Mouse (Mus musculus): Measurements from ENCODE around the gene Syna. TPM values are rescaled to one million over a fixed set of nuclear protein-coding genes. Genes with fewer than 3 reads are reported as not detected.

Gene Syna
- polyA plus RNA-seq, 1 experiment = 0.69 TPM

GRCm38 (mm10) chr5:134530830-134531229 is 29.1 kb downstream of the Syna start:
- no peaks in the 10 kb centered on the region for H3K4me1 ChIP-seq (ENCODE audit: control insufficient read depth, insufficient read depth, low read length)
- no peak overlapping the region for H3K27ac ChIP-seq (ENCODE audit: insufficient read depth, low read length)
- H3K36me3 ChIP-seq (ENCODE audit: control insufficient read depth, insufficient read depth, low read length, poor library complexity, severe bottlenecking) = no peaks in the 10 kb centered on the region
- H3K9ac ChIP-seq (ENCODE audit: low read depth, poor library complexity, severe bottlenecking) = no peak overlapping the region
- no peak overlapping the region for H3K4me3 ChIP-seq (ENCODE audit: low read depth, low read length)
- no peaks in the 10 kb centered on the region for H3K27me3 ChIP-seq (ENCODE audit: control insufficient read depth, insufficient read depth, low read length, poor library complexity, severe bottlenecking)
- no peak for TF ChIP-seq POLR2A (IDR thresholded peaks at IDR 0.05; ENCODE audit: insufficient read depth, low read length)
- no peak for TF ChIP-seq EP300 (IDR thresholded peaks at IDR 0.05; ENCODE audit: insufficient read depth, low read depth, low read length)
- no peak for TF ChIP-seq CTCF (IDR thresholded peaks at IDR 0.05; ENCODE audit: low read depth, low read length)
- H3K9me3 ChIP-seq (replicated peaks; ENCODE audit: control insufficient read depth, insufficient read depth, low read length, poor library complexity, severe bottlenecking) = no peaks in the 10 kb centered on the region

GRCm38 (mm10) chr5:134528488-134528887 is 31.5 kb downstream of the Syna start:
- no peak overlapping the region for H3K4me3 ChIP-seq (ENCODE audit: low read depth, low read length)
- H3K36me3 ChIP-seq (ENCODE audit: control insufficient read depth, insufficient read depth, low read length, poor library complexity, severe bottlenecking) = no peaks in the 10 kb centered on the region
- H3K9me3 ChIP-seq (replicated peaks; ENCODE audit: control insufficient read depth, insufficient read depth, low read length, poor library complexity, severe bottlenecking) = no peaks in the 10 kb centered on the region
- H3K9ac ChIP-seq (ENCODE audit: low read depth, poor library complexity, severe bottlenecking) = no peak overlapping the region
- H3K27me3 ChIP-seq (ENCODE audit: control insufficient read depth, insufficient read depth, low read length, poor library complexity, severe bottlenecking) = no peaks in the 10 kb centered on the region
- H3K4me1 ChIP-seq (ENCODE audit: control insufficient read depth, insufficient read depth, low read length) = no peaks in the 10 kb centered on the region
- TF ChIP-seq EP300 (IDR thresholded peaks at IDR 0.05; ENCODE audit: insufficient read depth, low read depth, low read length) = no peak
- no peak for TF ChIP-seq CTCF (IDR thresholded peaks at IDR 0.05; ENCODE audit: low read depth, low read length)
- TF ChIP-seq POLR2A (IDR thresholded peaks at IDR 0.05; ENCODE audit: insufficient read depth, low read length) = no peak
- H3K27ac ChIP-seq (ENCODE audit: insufficient read depth, low read length) = no peak overlapping the region

- Histone ChIP-seq H3K27ac (ENCODE audit: insufficient read depth, low read length) (no peak overlapping the region), H3K9me3 (replicated peaks; ENCODE audit: control insufficient read depth, insufficient read depth, low read length, poor library complexity, severe bottlenecking) (no peaks in the 10 kb centered on the region), H3K27me3 (ENCODE audit: control insufficient read depth, insufficient read depth, low read length, poor library complexity, severe bottlenecking) (no peaks in the 10 kb centered on the region), H3K4me1 (ENCODE audit: control insufficient read depth, insufficient read depth, low read length) (no peaks in the 10 kb centered on the region), H3K9ac (ENCODE audit: low read depth, poor library complexity, severe bottlenecking) (no peak overlapping the region), H3K36me3 (ENCODE audit: control insufficient read depth, insufficient read depth, low read length, poor library complexity, severe bottlenecking) (no peaks in the 10 kb centered on the region), H3K4me3 (ENCODE audit: low read depth, low read length) (no peak overlapping the region)
- TF ChIP-seq CTCF (IDR thresholded peaks at IDR 0.05; ENCODE audit: low read depth, low read length) (peak; percentile 72), POLR2A (IDR thresholded peaks at IDR 0.05; ENCODE audit: insufficient read depth, low read length) (no peak)
Measured at GRCm38 (mm10) chr5:134525971-134526711, 33.8 kb downstream of the Syna start.

DNA sequence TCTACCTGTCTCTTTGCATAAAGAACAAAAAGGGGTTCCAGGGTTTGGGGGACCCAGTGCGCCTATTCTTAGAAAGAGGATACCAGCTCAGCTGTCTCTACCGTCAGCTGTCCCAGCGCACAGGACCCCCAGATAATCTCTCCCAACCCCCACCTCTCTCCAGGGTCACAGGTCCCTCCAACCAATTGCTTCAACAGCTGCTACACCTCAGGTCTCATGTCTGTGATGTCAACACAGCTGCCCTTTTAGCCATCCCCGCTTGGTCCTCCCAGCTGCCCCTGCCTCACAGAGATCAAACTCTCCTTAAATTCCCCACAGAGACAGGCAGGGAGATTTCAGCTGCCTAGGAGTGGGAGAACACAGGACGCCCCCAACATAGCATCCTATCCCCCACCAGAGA is 36.2 kb downstream of the Syna start:
- H3K4me1 ChIP-seq (ENCODE audit: control insufficient read depth, insufficient read depth, low read length) = no peaks in the 10 kb centered on the region
- no peak overlapping the region for H3K9ac ChIP-seq (ENCODE audit: low read depth, poor library complexity, severe bottlenecking)
- no peaks in the 10 kb centered on the region for H3K36me3 ChIP-seq (ENCODE audit: control insufficient read depth, insufficient read depth, low read length, poor library complexity, severe bottlenecking)
- no peaks in the 10 kb centered on the region for H3K9me3 ChIP-seq (replicated peaks; ENCODE audit: control insufficient read depth, insufficient read depth, low read length, poor library complexity, severe bottlenecking)
- H3K27me3 ChIP-seq (ENCODE audit: control insufficient read depth, insufficient read depth, low read length, poor library complexity, severe bottlenecking) = no peaks in the 10 kb centered on the region
- TF ChIP-seq EP300 (IDR thresholded peaks at IDR 0.05; ENCODE audit: insufficient read depth, low read depth, low read length) (no peak), POLR2A (IDR thresholded peaks at IDR 0.05; ENCODE audit: insufficient read depth, low read length) (no peak), CTCF (IDR thresholded peaks at IDR 0.05; ENCODE audit: low read depth, low read length) (no peak)
- no peak overlapping the region for H3K4me3 ChIP-seq (ENCODE audit: low read depth, low read length)
- H3K27ac ChIP-seq (ENCODE audit: insufficient read depth, low read length) = no peak overlapping the region

DNA sequence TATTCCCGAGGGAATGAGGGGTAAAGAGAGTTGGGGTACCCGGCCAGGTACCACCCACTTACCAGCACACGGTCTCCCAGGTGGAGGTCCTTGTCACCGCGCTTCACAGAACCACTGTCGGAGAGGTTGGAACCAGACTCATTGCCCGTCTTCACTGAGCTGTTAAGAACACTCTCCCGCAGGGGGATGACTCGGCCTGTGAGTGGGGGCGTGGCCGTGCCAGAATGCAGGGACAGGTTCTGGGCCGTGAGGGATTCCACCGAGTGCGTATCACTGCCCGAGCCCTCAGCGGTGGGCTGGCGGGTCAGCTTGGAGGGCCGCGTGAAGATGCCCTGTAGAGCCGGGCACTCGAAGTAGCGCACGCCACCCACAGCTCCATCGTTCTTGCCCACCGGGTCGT is 37.4 kb downstream of the Syna start:
- Histone ChIP-seq H3K4me1 (ENCODE audit: control insufficient read depth, insufficient read depth, low read length) (no peaks in the 10 kb centered on the region), H3K27ac (ENCODE audit: insufficient read depth, low read length) (no peak overlapping the region), H3K36me3 (ENCODE audit: control insufficient read depth, insufficient read depth, low read length, poor library complexity, severe bottlenecking) (no peaks in the 10 kb centered on the region), H3K4me3 (ENCODE audit: low read depth, low read length) (peak overlapping the region; percentile 59), H3K27me3 (ENCODE audit: control insufficient read depth, insufficient read depth, low read length, poor library complexity, severe bottlenecking) (no peaks in the 10 kb centered on the region), H3K9ac (ENCODE audit: low read depth, poor library complexity, severe bottlenecking) (peak overlapping the region; percentile 38), H3K9me3 (replicated peaks; ENCODE audit: control insufficient read depth, insufficient read depth, low read length, poor library complexity, severe bottlenecking) (no peaks in the 10 kb centered on the region)
- TF ChIP-seq EP300 (IDR thresholded peaks at IDR 0.05; ENCODE audit: insufficient read depth, low read depth, low read length) (no peak), CTCF (IDR thresholded peaks at IDR 0.05; ENCODE audit: low read depth, low read length) (no peak), POLR2A (IDR thresholded peaks at IDR 0.05; ENCODE audit: insufficient read depth, low read length) (no peak)

GRCm38 (mm10) chr5:134521806-134522205 is 38.2 kb downstream of the Syna start:
- Histone ChIP-seq H3K36me3 (ENCODE audit: control insufficient read depth, insufficient read depth, low read length, poor library complexity, severe bottlenecking) (no peaks in the 10 kb centered on the region), H3K9me3 (replicated peaks; ENCODE audit: control insufficient read depth, insufficient read depth, low read length, poor library complexity, severe bottlenecking) (no peaks in the 10 kb centered on the region), H3K9ac (ENCODE audit: low read depth, poor library complexity, severe bottlenecking) (no peak overlapping the region), H3K4me1 (ENCODE audit: control insufficient read depth, insufficient read depth, low read length) (no peaks in the 10 kb centered on the region), H3K27ac (ENCODE audit: insufficient read depth, low read length) (no peak overlapping the region), H3K27me3 (ENCODE audit: control insufficient read depth, insufficient read depth, low read length, poor library complexity, severe bottlenecking) (no peaks in the 10 kb centered on the region), H3K4me3 (ENCODE audit: low read depth, low read length) (no peak overlapping the region)
- TF ChIP-seq CTCF (IDR thresholded peaks at IDR 0.05; ENCODE audit: low read depth, low read length) = no peak
- no peak for TF ChIP-seq EP300 (IDR thresholded peaks at IDR 0.05; ENCODE audit: insufficient read depth, low read depth, low read length)
- TF ChIP-seq POLR2A (IDR thresholded peaks at IDR 0.05; ENCODE audit: insufficient read depth, low read length) = no peak

All from ES-Bruce4 (cell line).